Mouse (Mus musculus): ENCODE data around the gene Gli2. TPM values are rescaled to one million over a fixed set of nuclear protein-coding genes. Genes with fewer than 3 reads are reported as not detected.
A peak's percentile ranks its signal among the peaks of the same experiment; 100 is the strongest.

Gene Gli2
- polyA plus RNA-seq, 1 experiment from 2014 or later = 1.9 TPM

GRCm38 (mm10) chr1:119049812-119050615 lies 3.4 kb downstream of the Gli2 start:
- 6% methylated on average over 10 of the region's 10 CpGs for WGBS
- H3K9ac ChIP-seq = no peak overlapping the region
- peaks cover 80% of the 10 kb centered on the region for H3K4me1 ChIP-seq (replicated peaks)
- peak overlapping the region; percentile 96 for H3K4me2 ChIP-seq
- no peaks in the 10 kb centered on the region for H3K9me3 ChIP-seq
- no peak for ATAC-seq (ENCODE audit: low read depth)
- no peaks in the 10 kb centered on the region for H3K36me3 ChIP-seq
- H3K27me3 ChIP-seq = peaks cover 39% of the 10 kb centered on the region
- H3K27ac ChIP-seq (replicated peaks) = peak overlapping the region; percentile 65
- H3K4me3 ChIP-seq = no peak overlapping the region

DNA sequence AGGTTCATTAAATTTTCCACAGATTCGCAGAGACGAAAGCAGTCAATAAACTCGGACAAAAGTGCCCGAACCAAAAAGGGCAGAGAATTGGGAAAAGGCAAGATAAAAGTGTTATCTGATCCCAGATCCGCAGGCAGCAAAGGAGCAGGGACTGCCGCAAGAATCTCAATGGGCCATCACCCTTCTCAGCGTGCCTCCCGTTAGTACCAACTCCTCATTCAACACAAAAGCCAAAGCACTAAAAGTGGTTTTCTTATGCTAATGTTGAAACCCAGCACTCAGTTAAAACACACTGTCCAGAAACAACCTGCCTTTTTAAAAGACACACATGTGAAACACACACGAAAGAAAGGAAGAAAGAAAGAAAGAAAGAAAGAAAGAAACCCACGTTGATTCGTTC lies 4.4 kb downstream of the Gli2 start:
- 3% methylated on average over 11 of the region's 11 CpGs for WGBS
- peaks cover 72% of the 10 kb centered on the region for H3K4me1 ChIP-seq (replicated peaks)
- H3K4me3 ChIP-seq = 0 out of 2 replicates have a peak overlapping the region, but pooled peaks have one; percentile 54
- peaks cover 39% of the 10 kb centered on the region for H3K27me3 ChIP-seq
- ATAC-seq (ENCODE audit: low read depth) = no peak
- peak overlapping the region; percentile 96 for H3K4me2 ChIP-seq
- H3K9me3 ChIP-seq = no peaks in the 10 kb centered on the region
- peak overlapping the region; percentile 76; the same call in 1 of the 2 replicates for H3K9ac ChIP-seq
- peak overlapping the region; percentile 67; the same call in 1 of the 2 replicates for H3K27ac ChIP-seq (replicated peaks)
- no peaks in the 10 kb centered on the region for H3K36me3 ChIP-seq

DNA sequence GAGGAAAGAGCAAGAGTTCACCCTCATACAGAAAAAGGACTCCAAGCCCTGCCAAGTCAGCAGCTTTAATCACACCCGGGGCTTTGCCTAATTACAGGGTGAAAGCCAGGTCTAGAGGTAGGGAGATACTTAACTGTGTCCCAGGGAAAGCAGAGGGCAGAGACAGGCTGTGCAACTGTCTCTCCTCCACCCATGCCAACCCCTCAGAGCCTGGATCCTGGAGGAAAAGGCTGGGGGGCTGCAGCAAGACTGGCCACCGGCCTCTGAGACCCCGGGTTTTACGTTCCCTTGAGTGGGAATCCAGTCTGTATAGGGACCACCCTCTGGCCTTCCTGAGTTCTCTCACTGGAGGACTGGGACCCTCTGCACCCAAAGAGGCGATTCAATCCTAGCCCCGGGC lies 4.9 kb downstream of the Gli2 start:
- Histone ChIP-seq H3K36me3 (no peaks in the 10 kb centered on the region), H3K27ac (replicated peaks) (peak overlapping the region; percentile 67), H3K4me1 (replicated peaks) (peaks cover 67% of the 10 kb centered on the region), H3K4me3 (peak overlapping the region; percentile 54), H3K9me3 (no peaks in the 10 kb centered on the region), H3K27me3 (peaks cover 39% of the 10 kb centered on the region), H3K9ac (peak overlapping the region; percentile 76), H3K4me2 (peak overlapping the region; percentile 96)
- 2% methylated on average over 6 of the region's 6 CpGs for WGBS
- no peak; the same call in 1 of the 2 replicates for ATAC-seq (ENCODE audit: low read depth)

- H3K9me3 ChIP-seq = no peaks in the 10 kb centered on the region
- peak; percentile 44; the same call in 1 of the 2 replicates for ATAC-seq (ENCODE audit: low read depth)
- peak overlapping the region; percentile 76 for H3K9ac ChIP-seq
- H3K27me3 ChIP-seq = peaks cover 32% of the 10 kb centered on the region
- 1% methylated on average over 60 of the region's 61 CpGs for WGBS
- peak overlapping the region; percentile 96 for H3K4me2 ChIP-seq
- no peaks in the 10 kb centered on the region for H3K36me3 ChIP-seq
- peak overlapping the region; percentile 81 for H3K27ac ChIP-seq (replicated peaks)
- H3K4me3 ChIP-seq = peak overlapping the region; percentile 54
- H3K4me1 ChIP-seq (replicated peaks) = peaks cover 59% of the 10 kb centered on the region
These were observed 5.7 kb downstream of the Gli2 start for GRCm38 (mm10) chr1:119047462-119048371.

- no peaks in the 10 kb centered on the region; the same call in 1 of the 2 replicates for H3K27me3 ChIP-seq
- H3K27ac ChIP-seq (replicated peaks) = no peak overlapping the region
- no peak overlapping the region for H3K4me3 ChIP-seq
- no peak overlapping the region for H3K9ac ChIP-seq
- ATAC-seq (ENCODE audit: low read depth) = no peak
- H3K4me1 ChIP-seq (replicated peaks) = peaks cover 25% of the 10 kb centered on the region
- H3K9me3 ChIP-seq = no peaks in the 10 kb centered on the region
- H3K4me2 ChIP-seq = no peak overlapping the region
- no peaks in the 10 kb centered on the region for H3K36me3 ChIP-seq
- 93% methylated on average over 1 of the region's 1 CpGs for WGBS
These were observed 15.0 kb downstream of the Gli2 start for GRCm38 (mm10) chr1:119038436-119038835.

GRCm38 (mm10) chr1:119035931-119036330 lies 17.5 kb downstream of the Gli2 start:
- ATAC-seq (ENCODE audit: low read depth) = no peak
- no peaks in the 10 kb centered on the region; the same call in 1 of the 2 replicates for H3K27me3 ChIP-seq
- 50% methylated on average over 8 of the region's 8 CpGs for WGBS

GRCm38 (mm10) chr1:119035301-119035700 lies 18.1 kb downstream of the Gli2 start:
- Histone ChIP-seq H3K4me3 (no peak overlapping the region), H3K27me3 (no peaks in the 10 kb centered on the region), H3K9me3 (no peaks in the 10 kb centered on the region), H3K9ac (no peak overlapping the region), H3K36me3 (no peaks in the 10 kb centered on the region), H3K4me2 (no peak overlapping the region), H3K27ac (replicated peaks) (no peak overlapping the region), H3K4me1 (replicated peaks) (peaks cover 35% of the 10 kb centered on the region)
- WGBS = 55% methylated on average over 9 of the region's 9 CpGs
- ATAC-seq (ENCODE audit: low read depth) = no peak

More at GRCm38 (mm10) chr1:119035931-119036330, 17.5 kb downstream of the Gli2 start:
- Histone ChIP-seq H3K9ac (no peak overlapping the region), H3K4me3 (no peak overlapping the region), H3K27ac (replicated peaks) (no peak overlapping the region), H3K9me3 (no peaks in the 10 kb centered on the region), H3K4me1 (replicated peaks) (peaks cover 35% of the 10 kb centered on the region), H3K4me2 (no peak overlapping the region), H3K36me3 (no peaks in the 10 kb centered on the region)

GRCm38 (mm10) chr1:119034163-119034705 lies 19.2 kb downstream of the Gli2 start:
- Histone ChIP-seq H3K4me3 (no peak overlapping the region), H3K27ac (replicated peaks) (peak overlapping the region; percentile 83), H3K36me3 (no peaks in the 10 kb centered on the region), H3K4me2 (no peak overlapping the region), H3K9ac (peak overlapping the region; percentile 49; the same call in 1 of the 2 replicates), H3K9me3 (no peaks in the 10 kb centered on the region), H3K4me1 (replicated peaks) (peaks cover 35% of the 10 kb centered on the region), H3K27me3 (no peaks in the 10 kb centered on the region)
- WGBS = 30% methylated on average over 13 of the region's 13 CpGs
- ATAC-seq (ENCODE audit: low read depth) = no peak

DNA sequence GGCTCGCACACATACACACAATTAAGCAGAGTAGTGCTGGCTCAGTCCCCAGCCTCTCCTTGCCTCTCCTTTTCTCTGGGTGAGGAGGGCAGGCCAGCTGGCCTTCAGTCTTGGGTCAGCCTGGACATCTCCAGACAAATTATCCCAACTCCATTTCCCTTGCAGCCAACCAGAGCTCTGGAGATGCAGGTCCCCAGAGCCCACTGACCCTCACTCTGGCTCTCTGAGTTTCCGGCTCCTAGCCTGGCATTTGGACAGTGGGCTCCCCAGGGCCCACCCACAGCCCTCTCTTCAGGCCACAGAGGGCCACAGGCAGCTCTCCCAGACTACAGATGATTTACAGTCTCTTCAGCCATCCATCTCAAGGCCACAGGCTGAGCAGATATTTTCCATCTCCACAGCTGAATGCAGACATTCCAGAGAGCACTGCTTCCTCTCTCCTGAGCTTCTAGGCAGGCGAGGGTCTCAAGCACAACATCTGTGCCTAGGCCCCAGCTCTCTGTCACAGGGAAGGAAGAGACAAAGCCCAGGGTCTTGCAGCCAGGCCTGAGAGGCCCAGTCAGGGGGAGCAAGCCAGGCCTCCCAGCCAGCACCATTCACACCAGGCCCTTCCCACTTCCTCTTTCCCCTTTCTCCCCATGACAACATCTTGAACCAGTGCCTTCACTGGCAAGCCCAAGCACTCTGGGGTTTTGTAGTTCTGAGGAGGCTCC lies 19.8 kb downstream of the Gli2 start:
- H3K27me3 ChIP-seq = no peaks in the 10 kb centered on the region
- peak overlapping the region; percentile 83 for H3K27ac ChIP-seq (replicated peaks)
- H3K4me2 ChIP-seq = 0 out of 2 replicates have a peak overlapping the region, but pooled peaks have one; percentile 11
- H3K9me3 ChIP-seq = no peaks in the 10 kb centered on the region
- H3K9ac ChIP-seq = peak overlapping the region; percentile 49
- no peaks in the 10 kb centered on the region for H3K36me3 ChIP-seq
- WGBS = 33% methylated on average over 3 of the region's 3 CpGs
- peaks cover 35% of the 10 kb centered on the region for H3K4me1 ChIP-seq (replicated peaks)
- no peak overlapping the region for H3K4me3 ChIP-seq
- ATAC-seq (ENCODE audit: low read depth) = peak; percentile 87

- Histone ChIP-seq H3K27me3 (no peaks in the 10 kb centered on the region), H3K9ac (no peak overlapping the region), H3K4me1 (replicated peaks) (peaks cover 42% of the 10 kb centered on the region), H3K4me2 (no peak overlapping the region), H3K4me3 (no peak overlapping the region), H3K9me3 (no peaks in the 10 kb centered on the region), H3K36me3 (no peaks in the 10 kb centered on the region), H3K27ac (replicated peaks) (no peak overlapping the region)
- ATAC-seq (ENCODE audit: low read depth) = no peak
- WGBS = 88% methylated on average over 6 of the region's 6 CpGs
These were observed 22.2 kb downstream of the Gli2 start for GRCm38 (mm10) chr1:119031185-119031584.

DNA sequence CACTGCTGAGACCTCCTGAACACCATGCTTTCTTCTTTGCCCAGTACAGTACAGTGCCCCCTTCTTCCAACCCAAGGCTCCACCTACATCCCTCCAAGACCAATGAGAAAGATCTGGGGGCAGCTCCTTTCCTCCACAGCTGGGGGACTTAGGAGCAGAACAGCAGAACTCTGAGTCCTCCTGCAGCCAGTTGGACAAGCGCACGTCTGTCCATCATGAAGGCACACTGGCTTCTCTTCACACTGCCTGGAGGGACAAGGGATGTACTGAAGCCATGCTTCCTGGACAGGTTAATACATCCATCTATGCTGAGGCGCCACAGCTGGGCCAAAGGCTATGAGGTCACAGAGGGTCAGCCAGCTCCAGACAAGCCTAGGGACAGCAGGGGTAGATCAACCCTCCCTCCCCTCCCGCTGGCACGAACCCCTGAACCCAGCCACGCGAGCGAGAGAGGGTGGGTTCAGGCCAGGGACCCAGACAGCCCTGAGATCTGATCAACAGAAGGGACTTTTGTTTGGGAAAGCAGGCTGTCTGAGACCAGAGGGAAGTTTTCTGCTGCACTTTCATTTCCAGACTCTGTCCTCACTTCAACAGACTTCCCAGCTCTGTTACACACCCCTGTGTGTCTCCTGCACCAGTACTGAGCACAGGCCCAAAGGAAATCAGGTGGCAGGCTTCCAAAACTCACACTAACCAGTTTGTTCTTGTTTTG lies 27.6 kb downstream of the Gli2 start:
- 0 out of 2 replicates have a peak, but pooled peaks have one; percentile 36 for ATAC-seq (ENCODE audit: low read depth)
- peaks cover 24% of the 10 kb centered on the region for H3K4me1 ChIP-seq (replicated peaks)
- 54% methylated on average over 8 of the region's 8 CpGs for WGBS
- no peaks in the 10 kb centered on the region for H3K36me3 ChIP-seq
- no peak overlapping the region for H3K4me3 ChIP-seq
- peak overlapping the region; percentile 28; the same call in 1 of the 2 replicates for H3K27ac ChIP-seq (replicated peaks)
- no peak overlapping the region for H3K4me2 ChIP-seq
- H3K9me3 ChIP-seq = no peaks in the 10 kb centered on the region
- H3K27me3 ChIP-seq = no peaks in the 10 kb centered on the region
- H3K9ac ChIP-seq = no peak overlapping the region
